1 mouse cellular context compared by ENCODE assay signal in genomic region chr5:120464321-120464720, GRCm38 (mm10).
A peak's percentile ranks its signal among the peaks of the same experiment; 100 is the strongest.
TF ChIP-seq lines count a peak whose summit lies in the region.

No protein-coding gene starts in this region.

TF ChIP-seq in MEL, 35 proteins besides CTCF, POLR2A, EP300 and RAD21:
- no peak for TF ChIP-seq GABPA (IDR thresholded peaks at IDR 0.05; ENCODE audit: low read depth, low read length)
- TF ChIP-seq MYB (IDR thresholded peaks at IDR 0.05; ENCODE audit: low read depth, low read length), result no peak
- TF ChIP-seq ZC3H11A (IDR thresholded peaks at IDR 0.05; ENCODE audit: low read depth, low read length), result 0 out of 2 replicates have a peak, but pooled peaks have one; percentile 6
- TF ChIP-seq SMC3 (IDR thresholded peaks at IDR 0.05; ENCODE audit: low read depth, low read length), result peak; percentile 45
- no peak for TF ChIP-seq MYC (IDR thresholded peaks at IDR 0.05; ENCODE audit: low read depth, low read length)
- no peak for TF ChIP-seq MXI1 (IDR thresholded peaks at IDR 0.05; ENCODE audit: low read depth, low read length)
TF ChIP-seq in MEL: peak in this region for 2.
